Mouse (Mus musculus): ENCODE data around the gene Map3k15.
A peak's percentile ranks its signal among the peaks of the same experiment; 100 is the strongest.

Map3k15 gene

DNA sequence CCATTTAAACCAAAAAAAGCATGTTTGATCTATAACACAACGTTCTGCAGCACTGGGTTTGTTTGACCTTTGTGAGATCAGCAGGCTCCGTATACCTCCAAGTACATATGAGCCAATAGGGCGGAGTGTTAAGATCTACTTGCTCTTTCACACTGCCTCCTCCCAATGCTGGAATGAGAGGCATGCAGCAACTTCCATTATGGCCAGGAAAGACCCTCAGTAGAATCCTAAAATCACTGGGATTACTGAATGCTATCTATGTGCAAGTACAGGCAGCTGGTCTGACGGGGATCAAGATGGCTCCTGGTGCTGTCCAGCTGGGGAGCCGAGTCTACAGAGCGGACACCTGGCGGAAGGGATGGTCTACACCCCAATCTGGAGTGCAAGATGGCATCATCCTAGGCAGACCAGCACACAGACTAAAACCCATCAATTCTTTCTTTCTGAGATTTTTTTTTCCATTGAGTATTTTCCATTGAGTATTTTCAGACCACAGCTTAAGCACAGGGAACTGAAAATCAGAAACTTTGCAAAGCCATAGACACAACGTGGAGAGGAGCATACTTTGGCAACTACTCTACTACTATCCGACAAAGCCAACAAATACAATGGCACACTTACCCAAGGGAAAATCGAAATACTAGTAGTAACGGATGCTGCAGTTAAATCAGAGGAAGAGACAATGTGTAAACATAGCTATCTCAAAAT lies 146.1 kb downstream of the Map3k15 start:
- DNase-seq (ENCODE audit: low read depth, low spot score), result no peak

DNA sequence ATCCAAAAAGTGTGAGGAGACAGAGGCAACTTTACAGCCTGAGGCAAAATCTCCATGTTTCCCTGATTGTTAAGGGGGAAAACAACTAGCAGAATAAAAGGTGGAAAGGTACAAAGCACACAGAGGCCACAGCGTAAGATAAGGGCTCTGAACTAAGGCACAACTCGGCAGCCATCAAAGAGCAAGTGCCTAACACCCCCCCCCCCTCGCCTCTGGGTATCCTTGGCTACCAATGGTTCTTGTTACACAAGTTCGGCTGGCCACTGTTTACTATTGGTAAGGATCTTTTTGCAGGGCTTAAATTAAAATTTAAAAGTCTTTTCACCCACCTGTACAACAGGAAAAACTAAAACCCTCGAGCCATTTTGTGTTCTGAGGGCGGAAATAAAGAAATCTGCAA lies 147.5 kb downstream of the Map3k15 start:
- peak; percentile 33 for DNase-seq (ENCODE audit: low read depth, low spot score)

DNA sequence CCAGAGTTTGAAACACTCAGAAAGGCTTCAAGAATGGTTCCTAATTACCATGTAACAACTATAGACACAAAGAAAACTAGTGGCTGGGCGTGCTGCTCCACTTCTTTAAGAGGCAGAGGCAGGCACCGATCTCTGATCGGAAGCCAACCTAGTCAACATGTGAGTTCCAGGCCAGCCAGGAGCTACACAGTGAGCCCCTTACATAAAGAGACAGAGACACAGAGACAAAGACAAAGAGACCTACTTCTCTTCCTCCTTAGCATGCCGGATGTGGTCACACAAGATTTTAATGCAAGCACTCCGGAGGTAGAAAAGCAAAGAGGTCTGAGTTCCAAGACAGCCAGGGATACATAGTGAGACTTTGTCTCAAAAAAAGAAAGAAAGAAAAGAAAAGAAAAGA lies 147.9 kb downstream of the Map3k15 start:
- DNase-seq (ENCODE audit: low read depth, low spot score), result peak; percentile 64

- DNase-seq (ENCODE audit: low read depth, low spot score), result no peak
Measured at GRCm38 (mm10) chrX:160137177-160137860, 149.1 kb downstream of the Map3k15 start.

GRCm38 (mm10) chrX:160137861-160138717 lies 149.9 kb downstream of the Map3k15 start, which contains the start of gene Pdha1:
Pdha1 (minus strand) TSS chrX:160138413.
- peak; percentile 93 for DNase-seq (ENCODE audit: low read depth, low spot score)

DNA sequence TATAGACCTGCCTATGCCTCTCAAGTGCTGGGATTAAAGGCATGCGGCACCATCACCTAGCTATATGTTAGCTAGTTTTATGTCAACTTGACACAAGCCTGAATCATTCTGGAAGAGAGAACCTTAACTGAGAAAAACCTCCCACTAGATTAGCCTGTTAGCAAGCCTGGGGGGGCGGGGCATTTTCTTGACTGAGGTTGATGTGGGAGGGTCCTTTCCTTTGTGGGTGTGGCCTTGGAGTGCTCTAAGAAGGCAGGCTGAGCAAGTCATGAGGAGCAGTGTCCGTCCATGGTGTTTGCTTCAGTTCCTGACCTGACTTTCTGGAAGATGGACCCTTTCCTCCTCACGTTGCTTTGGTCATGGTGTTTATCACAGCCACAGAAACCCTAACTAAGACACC lies 158.6 kb downstream of the Map3k15 start:
- no peak for DNase-seq (ENCODE audit: low read depth, low spot score)

- DNase-seq (ENCODE audit: low read depth, low spot score), result no peak
Measured at GRCm38 (mm10) chrX:160147406-160147805, 159.2 kb downstream of the Map3k15 start.

- no peak for DNase-seq (ENCODE audit: low read depth, low spot score)
Measured at GRCm38 (mm10) chrX:160148859-160149258, 160.6 kb downstream of the Map3k15 start.

GRCm38 (mm10) chrX:160153147-160153815 lies 165.0 kb downstream of the Map3k15 start:
- DNase-seq (ENCODE audit: low read depth, low spot score), result peak; percentile 27

DNA sequence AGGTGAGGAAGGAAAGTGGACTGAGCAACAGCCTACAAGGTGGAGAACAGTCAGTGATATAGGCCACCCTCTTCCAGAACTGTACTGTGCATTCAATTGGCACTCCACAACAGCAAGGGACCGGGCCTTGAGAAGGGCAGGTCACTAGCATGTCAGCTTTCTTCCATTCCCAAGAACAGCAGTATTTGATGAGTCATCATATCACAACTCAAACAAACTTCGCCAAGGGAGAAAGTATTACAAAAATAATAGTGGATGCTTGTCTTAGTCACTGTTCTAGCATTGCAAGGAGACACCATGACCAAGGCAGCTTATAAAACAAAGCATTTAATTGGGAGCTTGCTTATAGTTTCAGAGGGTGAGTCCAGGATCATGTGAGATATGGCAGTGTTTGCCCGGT lies 176.0 kb downstream of the Map3k15 start:
- no peak for DNase-seq (ENCODE audit: low read depth, low spot score)

- DNase-seq (ENCODE audit: low read depth, low spot score), result no peak
Measured at GRCm38 (mm10) chrX:160166246-160166985, 178.2 kb downstream of the Map3k15 start.

GRCm38 (mm10) chrX:160170150-160170549 lies 181.9 kb downstream of the Map3k15 start:
- DNase-seq (ENCODE audit: low read depth, low spot score), result peak; percentile 78

Measured in CD4-positive, CD25-positive, alpha-beta regulatory T cell, adult 2 months (primary cell).